Mouse (Mus musculus): ENCODE measurements around the gene Tnfrsf22.
A peak's percentile ranks its signal among the peaks of the same experiment; 100 is the strongest.

Tnfrsf22 gene

GRCm38 (mm10) chr7:143629501-143629900 lies 20.0 kb downstream of the Tnfrsf22 start:
- TF ChIP-seq GATA4 (IDR thresholded peaks at IDR 0.05; ENCODE audit: insufficient replicate concordance, low read length): no peak

- TF ChIP-seq GATA4 (IDR thresholded peaks at IDR 0.05; ENCODE audit: insufficient replicate concordance, low read length): no peak
These were observed 20.9 kb downstream of the Tnfrsf22 start, which contains the start of gene Tnfrsf26 for GRCm38 (mm10) chr7:143628540-143628939. Gene Tnfrsf26, minus strand, starts transcription at chr7:143628722.

- TF ChIP-seq GATA4 (IDR thresholded peaks at IDR 0.05; ENCODE audit: insufficient replicate concordance, low read length): peak; percentile 6; the same call in 1 of the 2 replicates
These were observed 21.7 kb downstream of the Tnfrsf22 start for GRCm38 (mm10) chr7:143627555-143628286.

GRCm38 (mm10) chr7:143626178-143626577 lies 23.3 kb downstream of the Tnfrsf22 start:
- TF ChIP-seq GATA4 (IDR thresholded peaks at IDR 0.05; ENCODE audit: insufficient replicate concordance, low read length): no peak

- TF ChIP-seq GATA4 (IDR thresholded peaks at IDR 0.05; ENCODE audit: insufficient replicate concordance, low read length): no peak
These were observed 24.3 kb downstream of the Tnfrsf22 start for GRCm38 (mm10) chr7:143625151-143625550.

GRCm38 (mm10) chr7:143624561-143624960 lies 24.9 kb downstream of the Tnfrsf22 start:
- TF ChIP-seq GATA4 (IDR thresholded peaks at IDR 0.05; ENCODE audit: insufficient replicate concordance, low read length): no peak

- peak; percentile 60; the same call in 1 of the 2 replicates for TF ChIP-seq GATA4 (IDR thresholded peaks at IDR 0.05; ENCODE audit: insufficient replicate concordance, low read length)
These were observed 28.5 kb downstream of the Tnfrsf22 start for GRCm38 (mm10) chr7:143620951-143621350.

- TF ChIP-seq GATA4 (IDR thresholded peaks at IDR 0.05; ENCODE audit: insufficient replicate concordance, low read length): no peak
These were observed 34.9 kb downstream of the Tnfrsf22 start for GRCm38 (mm10) chr7:143614404-143615135.

GRCm38 (mm10) chr7:143612215-143612614 lies 37.2 kb downstream of the Tnfrsf22 start:
- no peak for TF ChIP-seq GATA4 (IDR thresholded peaks at IDR 0.05; ENCODE audit: insufficient replicate concordance, low read length)

- peak; percentile 93 for TF ChIP-seq GATA4 (IDR thresholded peaks at IDR 0.05; ENCODE audit: insufficient replicate concordance, low read length)
These were observed 44.1 kb downstream of the Tnfrsf22 start for GRCm38 (mm10) chr7:143605321-143605720.

GRCm38 (mm10) chr7:143604889-143605288 lies 44.6 kb downstream of the Tnfrsf22 start:
- TF ChIP-seq GATA4 (IDR thresholded peaks at IDR 0.05; ENCODE audit: insufficient replicate concordance, low read length): no peak

GRCm38 (mm10) chr7:143601705-143602104 lies 47.8 kb downstream of the Tnfrsf22 start:
- TF ChIP-seq GATA4 (IDR thresholded peaks at IDR 0.05; ENCODE audit: insufficient replicate concordance, low read length): no peak

- TF ChIP-seq GATA4 (IDR thresholded peaks at IDR 0.05; ENCODE audit: insufficient replicate concordance, low read length): no peak
These were observed 49.2 kb downstream of the Tnfrsf22 start for GRCm38 (mm10) chr7:143600231-143600740.

- TF ChIP-seq GATA4 (IDR thresholded peaks at IDR 0.05; ENCODE audit: insufficient replicate concordance, low read length): 0 out of 2 replicates have a peak, but pooled peaks have one; percentile 21
These were observed 49.8 kb downstream of the Tnfrsf22 start, which contains the start of gene Cars for GRCm38 (mm10) chr7:143599428-143600230. Gene Cars, minus strand, starts transcription at chr7:143600090.

- no peak for TF ChIP-seq GATA4 (IDR thresholded peaks at IDR 0.05; ENCODE audit: insufficient replicate concordance, low read length)
These were observed 54.6 kb downstream of the Tnfrsf22 start for GRCm38 (mm10) chr7:143594865-143595264.

Measured in liver, adult (tissue).